Mouse (Mus musculus): ENCODE results near the gene Cab39.
"Not testable (repeated sequence)": the region's sequence is repeated elsewhere in the genome, so short reads cannot be mapped to it uniquely, and the experiment has no call there.

Gene Cab39

DNA sequence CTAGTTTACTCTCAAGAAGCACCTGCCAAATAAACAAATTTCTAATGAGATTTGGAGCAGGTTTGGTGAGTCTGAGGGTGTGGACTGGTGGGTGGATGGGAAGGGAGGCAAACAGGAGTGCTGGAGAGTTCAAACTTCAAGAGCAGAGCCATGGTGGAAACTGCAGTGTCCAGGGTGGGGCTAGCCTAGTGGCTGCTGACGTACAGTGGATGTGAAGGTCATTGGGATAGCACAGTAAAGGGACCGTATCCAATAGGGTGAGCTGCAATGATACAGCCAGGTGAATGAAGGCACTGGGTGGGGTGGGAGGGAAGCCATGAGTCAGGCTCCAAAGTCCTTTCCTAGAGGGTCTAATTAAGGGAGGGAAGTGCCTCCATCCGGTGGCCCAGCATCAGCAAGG is 2.7 kb upstream of the Cab39 start:
- no peak for DNase-seq (ENCODE audit: low spot score in 2 of 2)

DNA sequence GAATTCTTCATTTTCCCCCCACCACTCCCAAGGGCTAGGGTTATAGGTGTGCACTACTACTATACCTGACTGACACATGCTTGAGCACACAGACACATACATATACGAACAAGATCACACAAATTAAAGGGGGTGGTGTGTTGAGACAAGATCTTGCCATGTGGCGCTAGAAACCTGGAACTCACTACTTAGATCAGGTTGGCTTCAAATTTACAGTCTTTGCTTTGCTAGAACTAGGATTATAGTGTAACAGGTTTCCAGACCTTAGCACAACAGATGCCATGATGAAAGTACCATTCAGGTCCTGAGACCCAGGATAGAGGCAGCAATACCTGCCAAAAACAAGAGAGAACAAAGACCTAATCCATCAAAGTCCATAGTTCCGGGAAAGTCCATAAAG is 1.8 kb upstream of the Cab39 start:
- DNase-seq (ENCODE audit: low spot score in 2 of 2) = no peak

DNA sequence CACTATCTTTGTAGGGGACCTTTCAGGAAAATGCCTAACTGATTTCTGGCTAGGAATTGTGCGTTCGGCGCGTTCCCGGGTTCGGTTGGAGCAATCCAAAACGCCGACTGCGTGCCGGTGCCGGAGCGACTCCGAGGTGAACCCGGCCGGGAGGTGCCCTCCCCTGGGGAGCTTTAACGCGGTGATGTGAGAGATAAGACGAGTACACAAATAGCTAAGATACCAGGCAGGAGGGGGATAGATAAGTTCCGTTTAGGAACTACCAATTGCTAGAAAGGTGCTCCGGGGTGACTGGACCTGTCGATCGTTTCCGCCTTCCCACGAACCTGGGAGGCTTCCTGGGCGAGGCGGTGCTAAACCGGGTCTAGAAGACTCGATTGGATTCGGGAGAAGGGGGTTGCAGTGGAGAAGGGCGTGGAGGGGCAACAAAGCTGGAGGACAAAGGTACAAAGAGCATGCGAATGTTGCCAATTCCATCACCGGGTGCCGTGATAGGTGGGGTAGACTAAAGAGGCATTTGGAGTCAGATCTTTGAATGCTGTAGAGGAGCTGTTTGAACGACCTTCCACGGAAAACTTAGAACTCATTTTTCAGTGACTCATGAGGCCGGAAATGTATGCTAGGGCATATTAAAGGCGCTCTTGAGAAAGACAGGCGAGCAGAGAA is 998 bp downstream of the Cab39 start:
- peak in 1 of 2 experiments; percentile 21 for DNase-seq (ENCODE audit: low spot score in 2 of 2)

DNA sequence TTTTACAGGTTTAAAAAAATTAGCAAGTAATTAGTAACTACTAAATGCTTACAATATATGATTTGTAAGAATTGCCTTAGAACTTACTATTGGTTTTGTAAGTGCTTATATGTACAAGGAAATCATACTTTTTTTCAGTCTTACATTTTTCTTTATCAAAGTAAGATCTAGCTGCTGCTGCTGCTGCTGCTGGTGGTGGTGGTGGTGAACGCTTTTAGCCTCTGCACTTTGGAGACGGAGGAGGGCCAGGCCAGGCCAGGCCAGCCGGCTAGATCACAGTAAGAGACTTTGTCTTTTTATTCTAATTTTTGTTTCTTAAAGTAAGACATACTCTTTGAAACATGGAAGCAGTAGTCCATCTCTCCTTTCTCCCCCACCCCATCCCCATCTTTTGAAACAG is 2.0 kb downstream of the Cab39 start:
- no peak for DNase-seq (ENCODE audit: low spot score in 2 of 2)

DNA sequence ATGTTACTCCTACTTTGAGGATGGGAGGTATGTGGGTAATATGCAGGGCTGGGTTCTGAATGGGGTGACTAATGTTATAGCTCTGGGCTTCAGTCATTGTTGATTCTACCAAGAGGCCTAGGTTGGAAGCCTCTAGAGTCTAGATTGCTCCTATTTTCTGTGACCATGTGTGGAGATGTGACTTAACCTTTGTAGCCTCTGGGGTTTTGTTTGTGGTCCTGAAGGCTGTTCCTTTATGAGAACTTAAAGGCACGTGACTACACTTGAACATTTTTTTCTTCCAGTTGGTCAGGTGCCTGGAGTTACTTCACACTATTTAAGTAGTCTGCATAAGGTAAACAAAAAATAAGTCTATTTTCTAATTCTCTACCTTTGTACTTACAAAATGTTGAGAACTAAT is 6.5 kb downstream of the Cab39 start:
- no peak for DNase-seq (ENCODE audit: low spot score in 2 of 2)

DNA sequence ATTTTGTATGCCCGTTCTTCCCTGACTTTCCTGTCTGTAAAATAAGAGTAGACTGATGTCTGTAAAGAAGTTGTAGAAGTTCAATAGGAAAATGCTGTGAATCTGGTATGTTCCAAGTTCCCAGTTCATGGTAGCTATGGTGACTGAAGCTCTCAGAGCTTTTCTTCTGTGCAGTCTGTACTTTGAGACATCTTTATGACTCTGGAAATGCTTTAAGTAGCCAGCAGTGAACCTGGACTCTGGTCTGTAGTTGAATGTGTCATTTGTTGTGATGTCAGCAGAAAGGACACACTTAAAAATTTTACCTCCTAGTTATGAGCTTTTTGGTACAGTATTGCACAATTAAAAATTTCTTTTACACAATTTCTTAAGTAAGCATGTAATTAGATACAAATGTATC is 9.3 kb downstream of the Cab39 start:
- no peak for DNase-seq (ENCODE audit: low spot score in 2 of 2)

DNA sequence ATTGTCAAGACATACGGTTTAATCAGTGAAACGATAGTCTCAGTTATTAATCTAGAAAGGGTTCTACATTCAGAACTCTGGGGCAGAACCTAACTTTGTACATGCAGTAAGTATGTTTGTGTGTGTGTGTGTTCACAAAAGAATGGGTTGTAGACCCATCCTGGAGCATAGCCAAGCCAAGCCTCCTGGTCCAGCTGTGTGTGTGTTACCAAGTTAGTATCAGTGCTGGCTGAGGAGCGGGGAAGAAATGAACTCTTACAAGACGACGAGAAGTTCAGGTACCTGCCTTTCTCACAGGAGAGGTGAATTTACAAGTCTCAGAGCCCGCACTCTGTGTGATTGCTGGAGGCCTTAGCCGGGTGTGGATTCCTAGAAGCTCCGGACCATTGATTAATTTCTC is 11.3 kb downstream of the Cab39 start:
- no peak for DNase-seq (ENCODE audit: low spot score in 2 of 2)

DNA sequence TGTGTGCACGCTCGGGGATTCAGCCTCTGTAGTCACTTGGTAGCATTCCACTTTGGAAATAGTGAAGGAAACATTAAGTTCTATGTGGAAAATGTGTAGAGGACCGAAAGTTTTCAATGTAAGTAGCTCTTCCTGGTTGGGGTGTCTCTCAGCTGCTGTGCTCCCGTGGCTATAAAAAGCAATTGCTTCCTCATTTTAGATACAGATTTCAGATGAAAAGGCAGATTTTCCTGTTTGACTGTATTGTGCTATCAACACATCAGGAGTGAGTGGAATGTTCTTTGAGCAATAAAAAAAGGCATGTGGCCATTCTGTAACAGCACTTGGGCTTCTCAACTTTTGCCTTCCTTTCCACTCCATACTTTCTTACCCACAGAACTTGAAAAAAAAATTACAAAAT is 16.0 kb downstream of the Cab39 start:
- DNase-seq (ENCODE audit: low spot score in 2 of 2) = no peak

DNA sequence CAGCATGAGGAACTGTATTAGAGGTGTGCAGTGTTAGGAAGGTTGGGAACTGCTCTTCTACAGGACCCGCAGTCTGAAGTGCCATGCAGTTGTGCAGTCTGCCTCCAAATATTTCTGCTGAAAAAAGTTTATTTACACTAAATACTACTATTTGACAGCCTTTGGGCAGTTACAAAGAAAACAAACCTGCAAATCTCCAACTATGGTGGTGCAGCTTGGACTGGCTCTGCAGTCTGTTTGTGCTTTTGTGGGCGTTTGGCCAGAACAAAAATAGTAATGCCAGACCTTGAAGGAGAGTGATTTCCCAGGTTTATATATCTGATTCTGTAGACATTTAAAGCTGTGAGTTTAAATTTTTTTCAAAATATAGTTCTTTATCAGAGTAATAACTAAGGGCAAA is 17.1 kb downstream of the Cab39 start:
- DNase-seq (ENCODE audit: low spot score in 2 of 2) = no peak

DNA sequence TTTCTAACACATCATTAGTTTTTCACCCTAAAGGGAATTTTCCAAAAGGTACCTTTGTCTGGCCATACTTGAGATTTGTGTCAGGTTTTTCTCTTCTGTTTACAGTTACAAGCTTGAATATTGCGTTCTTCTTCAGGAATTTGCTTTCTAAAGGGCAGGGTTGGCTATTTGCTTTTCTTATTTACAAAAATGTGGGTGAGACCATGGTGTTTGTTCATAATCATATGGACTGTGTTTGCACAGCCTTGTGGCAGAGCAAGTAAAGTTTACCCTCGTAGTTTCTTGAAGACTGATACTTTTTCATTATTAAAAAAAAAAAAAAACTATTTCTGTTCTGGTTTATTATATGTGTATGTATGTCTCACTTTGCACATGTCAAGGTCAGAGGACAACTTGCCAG is 17.5 kb downstream of the Cab39 start:
- DNase-seq (ENCODE audit: low spot score in 2 of 2) = no peak

DNA sequence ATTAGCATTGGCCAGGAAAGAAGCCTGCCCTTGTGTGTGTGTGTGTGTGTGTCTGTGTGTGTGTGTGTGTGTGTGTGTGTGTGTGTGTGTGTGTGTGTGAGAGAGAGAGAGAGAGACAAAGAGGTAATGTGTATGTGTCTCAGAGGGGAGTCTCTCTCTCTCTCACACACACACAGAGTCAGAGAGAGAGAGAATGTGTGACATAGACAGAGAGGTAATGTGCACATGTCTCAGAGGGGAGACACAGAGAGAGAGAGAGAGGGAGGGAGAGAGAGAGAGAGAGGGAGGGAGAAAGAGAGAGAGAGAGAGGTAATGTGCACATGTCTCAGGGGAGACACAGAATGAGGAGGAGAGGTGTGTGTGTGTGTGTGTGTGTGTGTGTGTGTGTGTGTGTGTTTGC is 21.0 kb downstream of the Cab39 start:
- not testable (repeated sequence) for DNase-seq (ENCODE audit: low spot score in 2 of 2)

DNA sequence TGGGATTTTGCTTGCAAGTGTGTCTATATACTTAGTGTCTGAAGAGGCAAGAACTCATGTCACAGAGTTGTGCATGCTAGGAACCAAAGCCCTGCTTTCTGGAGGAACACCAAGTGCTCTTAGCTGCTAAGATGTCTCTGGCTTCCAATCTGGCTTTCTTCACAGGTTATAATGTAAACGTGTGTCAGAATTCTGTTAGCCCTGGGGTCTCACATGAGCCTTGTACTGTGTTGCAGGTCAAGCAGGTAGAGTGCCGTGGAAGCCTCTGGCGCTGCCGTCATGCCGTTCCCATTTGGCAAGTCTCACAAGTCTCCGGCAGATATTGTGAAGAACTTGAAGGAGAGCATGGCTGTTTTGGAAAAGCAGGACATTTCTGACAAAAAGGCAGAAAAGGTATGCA is 24.9 kb downstream of the Cab39 start:
- DNase-seq (ENCODE audit: low spot score in 2 of 2) = no peak

DNA sequence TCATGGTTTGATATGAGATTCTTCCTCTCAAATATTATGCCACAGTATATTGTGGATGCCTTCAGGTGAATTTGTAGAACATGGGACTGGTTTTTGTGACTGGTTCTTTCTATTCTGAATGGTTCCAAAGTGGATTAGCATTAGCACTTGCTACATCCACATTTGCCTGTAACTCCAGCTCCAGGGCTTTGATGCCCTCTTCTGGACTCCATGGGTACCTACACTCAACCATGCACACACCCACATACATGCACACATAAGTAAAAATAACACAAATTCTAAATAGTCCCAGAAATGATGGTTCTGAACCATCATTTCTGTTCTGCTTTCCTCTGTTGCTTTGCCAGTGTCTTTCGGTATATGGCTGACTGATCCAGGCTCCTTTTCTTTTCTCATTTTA is 26.5 kb downstream of the Cab39 start:
- DNase-seq (ENCODE audit: low spot score in 2 of 2) = no peak

DNA sequence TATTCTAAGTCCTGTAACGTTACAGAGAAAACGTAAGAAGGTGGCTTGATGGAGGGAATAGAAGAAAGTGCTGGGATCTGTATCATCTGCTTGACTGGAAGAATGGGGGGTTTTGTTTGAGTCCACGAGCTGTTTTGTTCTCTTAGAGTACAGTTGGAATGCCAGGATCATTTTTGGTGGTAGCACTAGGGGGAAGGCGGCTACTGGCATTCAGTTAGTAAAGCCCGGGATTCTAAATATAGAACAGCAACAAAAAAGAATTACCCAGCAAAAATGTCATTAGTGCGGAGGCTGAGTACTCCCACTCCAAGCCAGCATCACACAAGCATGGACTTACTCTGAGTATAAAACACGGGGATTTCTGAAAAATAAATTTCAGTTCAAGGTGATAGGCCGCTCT is 29.0 kb downstream of the Cab39 start:
- DNase-seq (ENCODE audit: low spot score in 2 of 2) = no peak

DNA sequence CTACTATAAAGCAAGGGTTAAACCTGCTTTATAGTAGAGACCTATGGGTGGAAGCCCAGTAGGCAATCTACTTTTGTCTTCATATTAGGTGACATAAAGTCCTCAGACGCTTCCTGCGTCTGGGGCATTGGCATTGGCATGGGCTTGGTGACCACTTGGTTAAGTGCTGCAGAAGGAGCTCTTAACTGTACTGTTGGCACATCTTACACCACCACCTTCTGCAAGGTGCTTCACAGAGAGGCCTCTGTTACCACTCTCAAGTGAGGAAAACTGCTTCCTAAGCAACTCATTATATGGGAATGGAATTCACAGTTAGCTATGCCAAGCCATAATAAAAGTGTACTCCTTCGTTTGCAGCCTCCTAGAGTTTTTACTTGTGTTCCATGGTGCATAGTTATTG is 31.7 kb downstream of the Cab39 start:
- no peak for DNase-seq (ENCODE audit: low spot score in 2 of 2)

DNA sequence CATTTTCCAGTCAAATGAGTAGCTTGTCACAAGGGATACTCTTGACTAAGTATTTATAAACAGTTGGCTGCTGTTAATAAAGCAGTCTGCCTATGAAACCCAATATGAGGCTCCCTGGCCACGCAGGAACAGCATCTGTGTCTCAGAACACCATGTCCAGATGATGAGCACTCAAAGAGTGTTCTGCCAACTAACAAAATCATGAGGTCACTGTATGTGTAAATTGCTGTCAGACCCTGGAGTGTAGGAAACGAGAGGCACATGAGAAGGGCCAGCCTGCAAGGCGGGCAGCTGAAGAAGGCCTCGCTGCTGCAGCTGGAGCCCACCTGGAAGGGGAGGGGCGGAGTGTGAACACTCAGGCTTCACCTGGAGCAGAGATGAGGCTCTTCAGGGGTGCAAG is 33.9 kb downstream of the Cab39 start:
- DNase-seq (ENCODE audit: low spot score in 2 of 2) = no peak

DNA sequence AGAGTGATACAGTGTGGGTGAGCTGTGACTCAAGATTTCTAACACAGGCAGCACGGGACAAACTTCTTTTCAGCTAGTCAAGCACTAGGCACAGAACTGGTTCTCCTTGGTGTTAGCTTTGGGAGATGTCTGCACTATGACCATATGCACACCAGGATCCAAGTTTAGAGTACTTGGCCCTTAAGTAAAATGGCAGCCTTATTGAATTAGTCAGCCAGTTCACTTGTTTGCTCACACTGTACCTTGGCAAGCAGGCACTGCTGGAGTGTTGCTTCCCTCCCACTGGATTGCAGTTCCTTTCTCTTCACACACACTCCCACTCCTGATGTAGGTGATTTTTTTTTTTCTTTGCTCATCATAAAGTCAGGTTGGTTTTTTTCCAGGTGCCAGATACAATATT is 35.8 kb downstream of the Cab39 start:
- no peak for DNase-seq (ENCODE audit: low spot score in 2 of 2)

DNA sequence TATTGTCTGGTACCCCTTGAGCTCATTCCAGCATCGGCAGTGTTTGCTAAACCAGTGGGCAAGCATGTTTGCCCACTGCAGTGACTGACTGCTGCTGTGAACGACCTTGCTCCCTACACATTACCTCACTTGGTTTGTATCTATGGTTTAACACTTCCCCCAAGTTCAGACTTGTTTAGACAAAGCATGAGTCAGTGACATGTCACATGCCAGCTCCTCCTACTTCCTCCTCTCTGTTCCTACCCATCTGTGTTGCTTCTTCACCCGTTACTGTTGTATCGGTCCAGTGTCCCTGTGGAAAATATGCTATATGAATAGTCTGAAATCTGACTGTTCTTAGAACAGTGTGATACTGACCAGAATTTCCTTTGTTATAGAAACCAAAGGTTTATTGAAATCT is 44.8 kb downstream of the Cab39 start:
- DNase-seq (ENCODE audit: low spot score in 2 of 2) = no peak

DNA sequence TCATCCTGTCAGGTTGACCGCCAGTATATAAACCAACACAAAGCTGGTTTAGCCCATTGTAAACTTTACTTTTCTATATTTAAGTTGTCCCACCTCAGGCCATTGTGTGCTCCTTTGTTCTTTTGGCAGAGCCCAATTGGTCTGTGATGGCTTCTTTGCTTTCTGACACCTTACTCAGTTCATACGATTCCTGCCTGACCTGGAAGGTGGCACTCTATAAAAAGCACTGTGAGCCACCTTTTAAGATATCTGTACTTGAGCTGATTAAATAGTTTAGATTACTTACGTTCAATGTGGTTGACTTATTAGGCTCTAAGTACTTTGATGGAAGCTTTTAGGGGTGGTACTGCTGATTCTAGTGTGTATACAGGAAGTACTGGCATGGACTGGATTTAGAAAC is 46.1 kb downstream of the Cab39 start:
- DNase-seq (ENCODE audit: low spot score in 2 of 2) = no peak

DNA sequence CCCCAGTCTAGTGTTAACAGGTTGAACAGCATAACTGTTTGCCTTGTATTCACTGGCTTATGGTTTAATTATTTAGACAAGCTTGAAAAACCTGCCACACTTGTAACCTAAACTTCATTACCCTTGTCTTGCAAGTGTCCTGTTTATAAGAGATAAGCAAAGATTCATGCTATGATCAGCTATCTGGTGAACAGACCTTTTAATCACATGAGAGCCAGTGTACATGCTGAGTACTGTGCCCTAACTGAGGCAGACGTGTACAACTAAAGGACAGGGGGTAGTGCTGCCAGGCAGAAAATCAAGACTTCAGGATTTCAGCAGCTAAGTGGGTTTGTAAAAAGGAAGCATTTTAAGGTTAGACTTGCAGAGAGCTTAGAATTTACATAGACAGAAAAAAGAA is 46.5 kb downstream of the Cab39 start:
- no peak for DNase-seq (ENCODE audit: low spot score in 2 of 2)

DNA sequence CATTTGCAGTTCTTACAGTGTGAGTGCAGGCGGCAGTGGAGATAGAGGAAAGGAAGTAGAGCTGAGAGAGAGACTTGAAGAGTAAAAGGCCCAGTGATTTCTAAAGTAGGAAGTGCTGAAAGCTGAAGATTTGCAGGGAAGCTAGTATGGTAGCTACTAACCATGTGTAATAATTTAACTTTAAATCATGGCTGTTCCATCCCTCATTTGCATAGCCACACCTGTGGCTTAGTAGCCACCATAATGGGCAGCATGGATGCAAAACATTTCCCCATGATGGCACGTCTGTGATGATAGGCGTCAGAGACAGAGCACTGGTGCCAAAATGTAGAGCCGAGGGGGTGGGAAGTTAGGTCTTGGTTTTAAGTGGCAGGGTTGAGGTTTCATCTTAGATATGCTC is 47.2 kb downstream of the Cab39 start:
- no peak for DNase-seq (ENCODE audit: low spot score in 2 of 2)

DNA sequence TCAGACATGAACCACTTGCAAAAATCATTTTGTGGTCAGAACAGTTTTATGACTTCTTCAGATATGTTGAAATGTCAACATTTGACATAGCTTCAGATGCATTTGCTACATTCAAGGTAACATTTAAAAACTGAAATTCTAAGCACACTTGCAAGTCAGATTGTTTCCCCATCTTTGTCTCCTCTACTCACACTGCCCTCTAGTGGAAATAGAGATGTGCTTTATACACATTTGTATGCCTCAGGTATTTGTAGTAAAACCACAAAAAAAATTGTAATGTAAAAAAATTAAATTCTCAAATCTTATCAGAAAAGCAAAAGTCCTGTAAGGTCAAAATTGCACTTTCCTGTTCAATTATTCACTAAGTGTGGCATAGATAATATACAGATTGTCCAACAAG is 49.0 kb downstream of the Cab39 start:
- no peak for DNase-seq (ENCODE audit: low spot score in 2 of 2)

DNA sequence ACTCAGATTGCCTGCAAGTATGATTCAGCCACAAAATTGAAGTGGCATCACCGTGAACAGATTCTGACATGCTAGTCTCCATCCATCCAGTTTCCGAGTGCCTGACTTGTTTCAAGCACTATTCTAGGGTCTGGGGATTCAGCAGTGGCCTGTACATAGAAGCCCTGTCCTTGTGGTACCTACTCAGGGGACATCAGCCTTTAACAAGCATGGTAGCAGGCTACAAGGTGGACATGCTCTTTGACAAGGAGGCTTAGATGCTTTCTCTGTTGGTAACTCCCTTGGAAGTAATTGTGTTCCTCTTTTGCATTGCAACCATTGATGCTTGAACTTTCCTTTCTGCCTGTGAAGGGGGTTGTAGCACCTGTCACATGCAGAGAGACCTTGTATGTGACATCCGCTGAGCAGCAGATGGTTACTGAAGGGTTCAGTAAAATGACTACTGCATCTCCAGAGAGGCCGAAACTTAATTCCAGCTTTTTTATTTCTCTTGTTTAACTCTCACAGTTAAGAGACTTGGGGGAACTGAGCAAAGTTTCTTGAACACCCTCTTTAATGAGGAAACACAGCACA is 50.1 kb downstream of the Cab39 start:
- DNase-seq (ENCODE audit: low spot score in 2 of 2) = no peak

DNA sequence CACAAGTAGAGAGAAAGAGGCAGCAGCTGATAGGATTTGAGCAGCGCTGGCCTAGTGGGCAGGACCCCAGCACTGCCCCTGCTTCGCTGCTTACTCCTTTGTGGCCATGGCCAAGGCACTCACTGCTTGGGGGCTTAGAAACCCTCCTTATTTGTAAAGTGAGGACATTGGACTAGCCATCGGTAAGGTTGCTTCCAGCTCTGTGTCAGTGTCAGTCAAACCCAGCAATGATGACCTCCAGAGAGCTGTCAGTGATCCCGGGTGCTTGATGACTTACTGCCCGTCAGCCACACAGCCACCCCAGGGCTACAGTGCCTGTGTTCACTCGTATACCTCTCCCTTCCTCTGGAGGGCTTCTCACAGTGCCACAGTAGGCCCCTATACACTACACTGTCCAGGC is 51.7 kb downstream of the Cab39 start:
- DNase-seq (ENCODE audit: low spot score in 2 of 2) = no peak
